Mouse (Mus musculus) limb, embryonic 15.5 days (tissue): ENCODE measurements at regions not wholly inside any gene's neighbourhood (a gene's known extent, or its start where the extent isn't known, plus 50 kb on each side); places are given as distances from the start of the nearest gene placed in this dataset.
A peak's percentile ranks its signal among the peaks of the same experiment; 100 is the strongest.

Experiments used
- ATAC-seq: fragments of 200-750 bp; cut with Nextera tagmentation; 2 replicates; pipeline ENCODE4 v1.8.0; 2017; ENCODE audit warnings: low read depth, moderate TSS enrichment; ENCODE audit not compliant: insufficient number of reproducible peaks, low FRiP score, low TSS enrichment
- H3K27ac ChIP-seq: fragments of 300-500 bp; sonication (generic); 2 replicates; pipeline ENCODE4 v1.5.1; 2015; ENCODE audit warnings: moderate library complexity, mild to moderate bottlenecking, inconsistent platforms
- H3K27me3 ChIP-seq: fragments of 300-500 bp; sonication (generic); 2 replicates; pipeline ENCODE4 v1.6.1; 2015; ENCODE audit warnings: inconsistent platforms
- H3K36me3 ChIP-seq: fragments of 300-500 bp; sonication (generic); 2 replicates; pipeline ENCODE4 v1.6.1; 2015; ENCODE audit warnings: inconsistent platforms
- H3K4me1 ChIP-seq: fragments of 300-500 bp; sonication (generic); 2 replicates; pipeline ENCODE4 v1.6.1; 2015; ENCODE audit warnings: inconsistent platforms
- H3K4me2 ChIP-seq: fragments of 300-500 bp; sonication (generic); 2 replicates; pipeline ENCODE4 v1.6.1; 2015; ENCODE audit warnings: mild to moderate bottlenecking, inconsistent platforms
- H3K4me3 ChIP-seq: fragments of 300-500 bp; sonication (generic); 2 replicates; pipeline ENCODE4 v1.5.1; 2015; ENCODE audit warnings: mild to moderate bottlenecking, inconsistent platforms
- H3K9ac ChIP-seq: fragments of 300-500 bp; sonication (generic); 2 replicates; pipeline ENCODE4 v1.6.1; 2015; ENCODE audit warnings: inconsistent platforms
- H3K9me3 ChIP-seq: fragments of 300-500 bp; sonication (generic); 2 replicates; pipeline ENCODE4 v1.6.1; 2016; ENCODE audit warnings: inconsistent platforms
- WGBS: fragments of 180-500 bp; shearing (Covaris S2); methylation state at CpG from one replicate; pipeline ENCODE4 v1.1.7; 2015; 5-methylcytosine and 5-hydroxymethylcytosine counted together

DNA sequence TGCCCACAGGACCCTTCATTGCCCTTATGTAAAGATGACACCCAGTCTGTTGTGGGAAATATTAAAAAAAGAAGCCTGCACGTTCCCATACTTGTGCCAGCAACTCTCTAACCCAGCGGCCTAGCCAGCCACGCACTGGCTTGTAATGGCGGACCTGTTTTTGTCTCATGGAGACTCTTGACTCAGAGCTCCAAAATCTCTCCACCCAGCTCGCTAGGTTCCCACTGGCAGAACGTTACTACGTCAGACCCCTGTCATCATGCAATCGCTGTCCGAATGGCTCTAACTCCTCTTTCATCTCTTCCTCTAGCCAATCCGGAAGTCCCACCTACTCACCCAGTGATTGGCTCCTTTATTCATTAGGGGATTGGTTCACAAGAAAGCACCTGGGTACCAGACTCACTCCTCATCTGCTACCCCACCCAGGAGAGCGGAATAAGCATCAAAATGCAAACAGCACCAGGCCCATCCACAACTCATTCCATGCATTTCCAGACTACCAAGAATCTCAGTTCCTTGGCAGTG, 159.2 kb upstream of the Fn1 start:
- Histone ChIP-seq H3K4me1 (peaks cover 2% of the 10 kb centered on the region; the same call in 1 of the 2 replicates), H3K36me3 (no peaks in the 10 kb centered on the region), H3K4me3 (no peak overlapping the region), H3K4me2 (no peak overlapping the region), H3K27me3 (no peaks in the 10 kb centered on the region), H3K27ac (no peak overlapping the region), H3K9ac (no peak overlapping the region), H3K9me3 (no peaks in the 10 kb centered on the region)
- 94% methylated on average over 11 of the region's 11 CpGs for WGBS
- ATAC-seq, result no peak

DNA sequence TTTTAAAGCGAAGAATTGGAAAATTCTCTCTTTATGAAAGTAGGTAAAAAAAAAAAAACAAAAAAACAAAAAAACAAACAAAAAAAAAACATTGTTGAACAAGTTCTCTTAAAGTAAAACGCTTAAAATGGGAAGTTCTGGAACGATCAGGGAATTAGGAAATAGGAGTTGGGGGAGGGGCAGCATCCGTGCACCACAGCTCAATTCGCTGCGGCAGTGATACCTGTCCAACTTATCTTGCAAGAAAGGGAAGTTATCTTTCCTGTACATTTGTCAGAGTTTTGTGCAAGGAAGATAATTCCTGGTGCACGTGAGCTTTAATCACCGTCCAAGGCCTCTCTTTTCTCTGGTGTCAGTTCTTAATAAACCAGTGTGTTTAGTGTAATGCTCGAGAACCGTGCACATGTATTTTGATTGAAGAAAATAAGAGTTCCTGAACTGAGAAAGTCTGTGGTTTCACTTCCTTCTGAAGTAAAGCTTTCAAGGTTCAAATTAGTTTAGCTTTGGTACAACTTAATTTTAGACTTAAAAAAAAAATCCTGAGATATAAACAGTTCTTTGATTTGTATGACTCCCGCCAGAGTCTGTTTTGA, 158.3 kb upstream of the Fn1 start:
- no peaks in the 10 kb centered on the region for H3K9me3 ChIP-seq
- no peaks in the 10 kb centered on the region for H3K27me3 ChIP-seq
- 87% methylated on average over 11 of the region's 11 CpGs for WGBS
- H3K4me1 ChIP-seq, result peaks cover 9% of the 10 kb centered on the region; the same call in 1 of the 2 replicates
- no peak overlapping the region for H3K27ac ChIP-seq
- H3K4me3 ChIP-seq, result no peak overlapping the region
- H3K9ac ChIP-seq, result no peak overlapping the region
- ATAC-seq, result no peak
- no peaks in the 10 kb centered on the region for H3K36me3 ChIP-seq
- H3K4me2 ChIP-seq, result no peak overlapping the region

GRCm38 (mm10) chr1:71808005-71808404, 155.0 kb upstream of the Fn1 start:
- Histone ChIP-seq H3K4me2 (no peak overlapping the region), H3K36me3 (no peaks in the 10 kb centered on the region), H3K27me3 (no peaks in the 10 kb centered on the region), H3K4me1 (peaks cover 13% of the 10 kb centered on the region; the same call in 1 of the 2 replicates), H3K4me3 (no peak overlapping the region), H3K9ac (no peak overlapping the region), H3K9me3 (no peaks in the 10 kb centered on the region), H3K27ac (no peak overlapping the region)
- ATAC-seq, result no peak
- WGBS, result 67% methylated on average over 1 of the region's 1 CpGs

- Histone ChIP-seq H3K9me3 (no peaks in the 10 kb centered on the region), H3K27me3 (no peaks in the 10 kb centered on the region), H3K4me3 (no peak overlapping the region), H3K27ac (no peak overlapping the region), H3K9ac (no peak overlapping the region), H3K4me1 (peaks cover 13% of the 10 kb centered on the region; the same call in 1 of the 2 replicates), H3K4me2 (no peak overlapping the region), H3K36me3 (no peaks in the 10 kb centered on the region)
- WGBS, result 48% methylated on average over 4 of the region's 4 CpGs
- no peak for ATAC-seq
Measured at GRCm38 (mm10) chr1:71807586-71807985, 154.6 kb upstream of the Fn1 start.

DNA sequence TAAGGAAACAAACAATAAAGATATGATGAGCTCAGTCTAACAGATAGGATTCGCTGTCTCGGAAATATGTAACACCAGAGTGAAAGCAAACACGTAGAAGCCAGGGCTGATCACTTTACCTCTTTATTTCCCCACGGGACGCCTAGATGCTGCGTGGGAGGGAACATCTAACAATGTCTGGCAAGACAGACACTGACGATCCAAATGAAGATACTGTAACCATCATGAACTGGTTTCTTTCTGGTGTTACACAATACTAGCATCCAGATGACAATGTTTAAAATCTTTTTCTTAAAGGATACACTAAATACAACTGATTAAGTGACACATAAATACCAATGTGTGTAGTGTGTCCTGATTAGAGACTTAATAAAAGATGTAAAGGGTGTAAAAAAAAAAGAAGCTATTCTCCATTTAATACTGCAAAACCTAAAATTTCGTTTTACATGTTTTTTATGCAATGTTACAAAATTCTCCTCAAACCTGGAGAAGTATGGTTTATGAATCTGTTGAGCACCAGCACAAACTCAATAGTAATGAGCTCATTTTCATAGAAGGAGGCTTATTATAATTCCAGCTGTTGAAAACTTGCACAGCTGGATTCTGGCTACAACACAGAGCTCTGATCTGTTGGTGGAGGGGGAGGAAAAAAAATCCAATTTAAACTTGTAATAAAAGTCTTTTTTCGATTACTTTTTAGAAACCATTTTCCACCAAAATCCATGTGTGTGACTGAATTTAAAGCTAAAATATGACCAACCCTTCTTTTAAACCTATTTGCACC, 148.5 kb upstream of the Fn1 start:
- Histone ChIP-seq H3K4me2 (no peak overlapping the region), H3K27ac (peak overlapping the region; percentile 65), H3K27me3 (no peaks in the 10 kb centered on the region), H3K9ac (no peak overlapping the region), H3K4me3 (no peak overlapping the region), H3K4me1 (peaks cover 9% of the 10 kb centered on the region; the same call in 1 of the 2 replicates), H3K36me3 (no peaks in the 10 kb centered on the region), H3K9me3 (no peaks in the 10 kb centered on the region)
- WGBS, result 46% methylated on average over 9 of the region's 9 CpGs
- ATAC-seq, result no peak

DNA sequence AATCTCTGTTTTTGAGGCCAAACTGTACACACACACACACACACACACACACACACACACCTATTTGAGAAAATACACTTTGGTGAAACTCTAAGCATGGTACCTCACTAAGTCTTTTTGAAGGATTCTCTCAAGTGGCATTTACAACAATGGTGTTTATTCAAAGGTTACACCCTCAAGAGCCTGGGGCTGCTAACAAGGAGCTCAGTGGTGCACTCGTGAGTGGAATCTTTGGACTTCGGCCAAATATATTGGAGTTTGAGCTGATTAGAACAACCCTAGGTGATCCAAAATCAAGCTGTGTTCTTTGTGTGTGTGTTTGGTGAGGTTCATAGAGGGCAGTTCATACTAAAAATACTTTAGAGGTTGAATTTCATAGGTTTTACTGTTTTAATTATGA, 147.6 kb upstream of the Fn1 start:
- WGBS, result 34% methylated on average over 2 of the region's 2 CpGs
- Histone ChIP-seq H3K4me1 (peaks cover 4% of the 10 kb centered on the region; the same call in 1 of the 2 replicates), H3K27ac (no peak overlapping the region), H3K4me3 (no peak overlapping the region), H3K9ac (no peak overlapping the region), H3K27me3 (no peaks in the 10 kb centered on the region), H3K36me3 (no peaks in the 10 kb centered on the region), H3K9me3 (no peaks in the 10 kb centered on the region), H3K4me2 (no peak overlapping the region)
- no peak for ATAC-seq

GRCm38 (mm10) chr1:71798636-71799035, 145.6 kb upstream of the Fn1 start:
- 54% methylated on average over 9 of the region's 9 CpGs for WGBS
- Histone ChIP-seq H3K4me1 (0 out of 2 replicates have a peak, but pooled peaks cover 3% of the 10 kb centered on the region), H3K4me2 (no peak overlapping the region), H3K9ac (no peak overlapping the region), H3K4me3 (no peak overlapping the region), H3K27ac (no peak overlapping the region), H3K9me3 (no peaks in the 10 kb centered on the region), H3K27me3 (no peaks in the 10 kb centered on the region), H3K36me3 (no peaks in the 10 kb centered on the region)
- no peak for ATAC-seq

DNA sequence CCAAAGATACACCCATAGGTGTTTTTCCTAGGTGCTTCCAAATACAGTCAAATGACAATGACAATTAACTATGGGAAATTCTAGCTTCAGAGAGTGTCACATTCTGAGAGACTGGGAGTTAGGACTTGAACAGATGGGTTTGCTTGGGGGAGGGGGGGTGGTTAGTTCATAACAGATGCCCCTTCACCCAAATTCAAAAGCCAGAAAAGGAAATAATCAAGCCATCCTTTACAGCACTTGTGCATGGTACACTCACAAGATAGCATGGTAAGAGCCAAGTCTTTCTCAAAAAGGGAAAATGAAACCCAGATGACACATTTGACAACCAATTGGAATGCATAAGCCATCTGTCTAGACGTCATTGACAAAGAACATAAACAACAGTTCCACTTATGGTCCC, 135.4 kb upstream of the Fn1 start:
- no peak for ATAC-seq
- Histone ChIP-seq H3K4me3 (no peak overlapping the region), H3K9me3 (no peaks in the 10 kb centered on the region), H3K36me3 (no peaks in the 10 kb centered on the region), H3K27me3 (no peaks in the 10 kb centered on the region), H3K4me1 (no peaks in the 10 kb centered on the region), H3K4me2 (no peak overlapping the region), H3K9ac (no peak overlapping the region), H3K27ac (no peak overlapping the region)
- 36% methylated on average over 1 of the region's 1 CpGs for WGBS

GRCm38 (mm10) chr1:71784880-71785279, 131.9 kb upstream of the Fn1 start:
- no peak for ATAC-seq
- WGBS, result 64% methylated on average over 2 of the region's 2 CpGs
- no peak overlapping the region for H3K4me2 ChIP-seq

GRCm38 (mm10) chr1:71778292-71778691, 125.3 kb upstream of the Fn1 start:
- Histone ChIP-seq H3K27me3 (no peaks in the 10 kb centered on the region), H3K36me3 (no peaks in the 10 kb centered on the region), H3K9ac (no peak overlapping the region), H3K4me2 (no peak overlapping the region), H3K4me1 (no peaks in the 10 kb centered on the region), H3K9me3 (no peaks in the 10 kb centered on the region), H3K4me3 (no peak overlapping the region), H3K27ac (no peak overlapping the region)
- no peak for ATAC-seq
- WGBS, result 79% methylated on average over 8 of the region's 8 CpGs

More at GRCm38 (mm10) chr1:71784880-71785279, 131.9 kb upstream of the Fn1 start:
- Histone ChIP-seq H3K27me3 (no peaks in the 10 kb centered on the region), H3K27ac (no peak overlapping the region), H3K36me3 (no peaks in the 10 kb centered on the region), H3K4me1 (no peaks in the 10 kb centered on the region), H3K9ac (no peak overlapping the region), H3K4me3 (no peak overlapping the region), H3K9me3 (no peaks in the 10 kb centered on the region)

DNA sequence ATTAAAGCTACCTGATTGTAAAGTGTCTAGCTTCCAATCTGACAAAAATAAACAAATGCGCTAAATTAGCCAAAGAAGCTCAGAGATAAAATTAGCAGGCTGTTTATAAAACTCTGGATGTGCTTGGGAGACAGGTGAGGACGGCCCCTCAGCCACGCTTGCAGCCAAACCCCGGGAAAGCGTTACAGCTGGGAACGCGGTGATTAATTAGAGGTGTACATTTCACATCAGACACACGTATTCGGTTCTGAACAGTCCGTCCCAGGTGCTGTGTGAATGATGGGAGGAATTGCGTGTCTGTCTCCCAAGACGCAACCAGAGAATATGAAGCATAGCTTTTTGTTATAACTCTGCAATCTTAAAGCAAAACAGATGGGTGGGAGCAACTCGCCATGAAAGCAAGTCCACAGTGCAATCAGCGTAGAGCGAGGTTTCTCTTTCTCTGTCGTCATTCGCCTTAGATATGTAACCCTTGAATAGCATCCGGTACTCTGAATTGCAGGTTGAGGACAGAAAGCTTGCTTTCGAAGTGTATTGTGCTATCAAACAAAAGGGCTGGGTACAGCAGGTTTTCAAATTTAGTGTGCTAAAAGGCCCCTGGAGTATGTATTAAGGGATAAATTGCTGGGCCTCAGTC, 123.0 kb upstream of the Fn1 start:
- H3K9ac ChIP-seq, result no peak overlapping the region
- WGBS, result 55% methylated on average over 19 of the region's 19 CpGs
- H3K36me3 ChIP-seq, result no peaks in the 10 kb centered on the region

GRCm38 (mm10) chr1:71772526-71772925, 119.5 kb upstream of the Fn1 start:
- no peak overlapping the region for H3K4me2 ChIP-seq
- no peak for ATAC-seq
- H3K4me3 ChIP-seq, result no peak overlapping the region
- H3K9ac ChIP-seq, result no peak overlapping the region
- WGBS, result 56% methylated on average over 2 of the region's 2 CpGs
- H3K4me1 ChIP-seq, result 0 out of 2 replicates have a peak, but pooled peaks cover 3% of the 10 kb centered on the region
- no peaks in the 10 kb centered on the region for H3K9me3 ChIP-seq
- H3K27me3 ChIP-seq, result no peaks in the 10 kb centered on the region
- H3K27ac ChIP-seq, result no peak overlapping the region
- no peaks in the 10 kb centered on the region for H3K36me3 ChIP-seq

More for the DNA sequence above, 123.0 kb upstream of the Fn1 start:
- H3K4me1 ChIP-seq, result 0 out of 2 replicates have a peak, but pooled peaks cover 3% of the 10 kb centered on the region
- H3K27me3 ChIP-seq, result no peaks in the 10 kb centered on the region
- H3K4me2 ChIP-seq, result no peak overlapping the region
- no peak for ATAC-seq
- H3K9me3 ChIP-seq, result no peaks in the 10 kb centered on the region
- no peak overlapping the region for H3K27ac ChIP-seq
- H3K4me3 ChIP-seq, result no peak overlapping the region
